Mouse (Mus musculus) 416B (cell line): ENCODE results near the gene Mrgpra2a.
A peak's percentile ranks its signal among the peaks of the same experiment; 100 is the strongest.
"Not testable (repeated sequence)": the region's sequence is repeated elsewhere in the genome, so short reads cannot be mapped to it uniquely, and the experiment has no call there.

ENCODE experiments used
- DNase-seq: peaks from one replicate; pipeline ENCODE4 v3.0.0; 2011; ENCODE audit warnings: low read depth

Mrgpra2a gene

GRCm38 (mm10) chr7:47452015-47452414 lies at the start of gene Mrgpra2a:
TSS of gene Mrgpra2a (minus strand) at chr7:47452139.
- not testable (repeated sequence) for DNase-seq

- peak; percentile 48 for DNase-seq
Measured at GRCm38 (mm10) chr7:47491266-47491665, 39.3 kb upstream of the Mrgpra2a start.

GRCm38 (mm10) chr7:47489438-47489837 lies 37.5 kb upstream of the Mrgpra2a start:
- not testable (repeated sequence) for DNase-seq

DNA sequence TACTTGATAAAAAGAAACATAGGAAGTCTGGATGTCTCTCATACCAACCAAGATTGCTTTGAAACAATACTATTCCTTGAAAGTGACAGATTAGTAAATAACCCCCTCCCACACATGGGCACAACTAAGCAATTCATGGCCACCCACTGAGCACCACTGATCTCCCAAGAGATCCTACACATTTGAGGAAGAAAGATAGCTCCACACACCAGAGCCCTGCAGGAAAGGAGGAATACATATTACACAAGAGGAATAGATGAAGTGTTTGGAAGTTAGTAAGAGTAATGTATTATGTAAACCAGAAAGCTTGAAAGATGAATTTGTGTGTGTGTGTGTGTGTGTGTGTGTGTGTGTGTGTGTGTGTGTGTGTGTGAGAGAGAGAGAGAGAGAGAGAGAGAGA lies 31.2 kb upstream of the Mrgpra2a start:
- not testable (repeated sequence) for DNase-seq

DNA sequence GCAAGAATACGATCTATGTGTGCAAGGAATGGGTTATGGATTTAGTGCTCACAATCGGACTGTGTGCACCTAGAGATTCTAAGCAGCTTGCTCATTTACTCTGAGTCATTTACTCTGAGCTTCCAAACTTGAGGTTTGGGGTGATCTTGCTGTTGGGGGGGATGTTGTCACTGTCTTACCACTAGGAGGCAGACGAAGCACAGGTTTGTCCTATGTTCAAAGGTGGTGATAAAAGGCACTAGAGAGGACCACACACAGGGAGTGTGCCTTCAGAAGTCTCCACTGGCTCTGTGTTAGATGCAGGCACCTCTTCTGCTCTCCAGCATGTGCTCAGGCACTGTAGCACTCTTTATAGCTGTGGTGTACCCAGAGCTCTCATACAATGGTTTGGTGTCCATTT lies 22.0 kb upstream of the Mrgpra2a start:
- peak; percentile 39 for DNase-seq

- not testable (repeated sequence) for DNase-seq
Measured at GRCm38 (mm10) chr7:47465278-47465981, 13.5 kb upstream of the Mrgpra2a start.

- not testable (repeated sequence) for DNase-seq
Measured at GRCm38 (mm10) chr7:47445729-47446128, 6.2 kb downstream of the Mrgpra2a start.

DNA sequence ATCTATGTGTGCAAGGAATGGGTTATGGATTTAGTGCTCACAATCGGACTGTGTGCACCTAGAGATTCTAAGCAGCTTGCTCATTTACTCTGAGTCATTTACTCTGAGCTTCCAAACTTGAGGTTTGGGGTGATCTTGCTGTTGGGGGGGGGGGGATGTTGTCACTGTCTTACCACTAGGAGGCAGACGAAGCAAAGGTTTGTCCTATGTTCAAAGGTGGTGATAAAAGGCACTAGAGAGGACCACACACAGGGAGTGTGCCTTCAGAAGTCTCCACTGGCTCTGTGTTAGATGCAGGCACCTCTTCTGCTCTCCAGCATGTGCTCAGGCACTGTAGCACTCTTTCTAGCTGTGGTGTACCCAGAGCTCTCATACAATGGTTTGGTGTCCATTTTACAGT lies 15.5 kb downstream of the Mrgpra2a start:
- peak; percentile 6 for DNase-seq

- not testable (repeated sequence) for DNase-seq
Measured at GRCm38 (mm10) chr7:47427815-47428508, 24.0 kb downstream of the Mrgpra2a start.

GRCm38 (mm10) chr7:47410602-47411001 lies 41.3 kb downstream of the Mrgpra2a start:
- DNase-seq = peak; percentile 11

- DNase-seq = peak; percentile 92
Measured at GRCm38 (mm10) chr7:47409545-47409944, 42.4 kb downstream of the Mrgpra2a start.

DNA sequence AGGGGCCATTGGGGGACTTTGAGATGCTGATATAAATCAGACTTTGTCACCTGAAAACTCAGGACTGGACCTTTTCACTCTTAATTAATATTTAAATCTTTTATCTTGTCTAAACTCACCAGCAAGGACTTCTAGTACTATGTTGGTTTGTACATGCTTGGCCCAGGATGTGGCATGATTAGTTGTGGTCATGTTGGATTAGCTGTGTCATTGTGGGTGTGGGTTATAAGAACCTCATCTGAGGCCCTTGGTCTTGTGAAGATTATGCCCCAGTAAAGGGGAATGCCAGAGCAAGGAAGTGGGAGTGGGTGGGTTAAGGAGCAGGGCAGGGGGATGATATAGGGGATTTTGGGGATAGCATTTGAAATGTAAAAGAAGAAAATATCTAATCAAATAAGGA lies 50.8 kb downstream of the Mrgpra2a start:
- peak; percentile 56 for DNase-seq
